Mouse (Mus musculus) kidney, adult 2 months (tissue): ENCODE data around the gene Taf3.

ENCODE experiments used
- CTCF ChIP-seq: fragments of 200-500 bp; conservative IDR thresholded peaks from 2 replicates; pipeline ENCODE4 v1.5.1; 2011; ENCODE audit warnings: low read depth, mild to moderate bottlenecking, control low read depth, low read length, moderate library complexity, mixed read lengths; ENCODE audit not compliant: insufficient read depth, insufficient read length
- POLR2A ChIP-seq: fragments of 200-500 bp; IDR thresholded peaks from one replicate; pipeline ENCODE4 v1.6.1; 2011; ENCODE audit warnings: low read depth, low read length, control low read depth

GRCm38 (mm10) chr2:9989649-9990547 lies 58.5 kb downstream of the Taf3 start:
- TF ChIP-seq CTCF: no peak
- no peak for TF ChIP-seq POLR2A
